Mouse (Mus musculus) MEL (cell line): ENCODE data around the gene Tmem170b. TPM values are rescaled to one million over a fixed set of nuclear protein-coding genes. Genes with fewer than 3 reads are reported as not detected.
"Not testable (repeated sequence)": the region's sequence is repeated elsewhere in the genome, so short reads cannot be mapped to it uniquely, and the experiment has no call there.

Experiments used
- DNase-seq: peaks from one replicate; pipeline ENCODE4 v3.0.0; 2011; ENCODE audit warnings: low read depth, low spot score
- H3K27ac ChIP-seq: 2 replicates; pipeline ENCODE4 v1.5.1; 2012; ENCODE audit warnings: low read depth, mild to moderate bottlenecking, control low read depth, low read length, moderate library complexity; ENCODE audit not compliant: control insufficient read depth
- H3K27me3 ChIP-seq, 2 experiments: fragments of 150-350 bp in 1 of 2; sonication (generic) in 1 of 2; 2 replicates each; pipeline ENCODE4 v1.6.1; 2012; ENCODE audit warnings: low read length in 2 of 2, mild to moderate bottlenecking in 2 of 2, improper control_type of control experiment in 1 of 2, moderate library complexity in 1 of 2; ENCODE audit not compliant: insufficient read depth in 2 of 2, control insufficient read depth in 1 of 2
- H3K36me3 ChIP-seq, 2 experiments: 2 replicates each; pipeline ENCODE4 v1.6.1; 2012 to 2014; ENCODE audit warnings: low read length in 2 of 2, improper control_type of control experiment in 1 of 2, inconsistent platforms in 1 of 2, mild to moderate bottlenecking in 1 of 2; ENCODE audit not compliant: insufficient read depth in 2 of 2, control insufficient read depth in 1 of 2
- H3K4me1 ChIP-seq, 2 experiments: fragments of 150-350 bp in 1 of 2; sonication (generic) in 1 of 2; 2 replicates each; pipeline ENCODE4 v1.6.1; 2012; ENCODE audit warnings: low read length in 2 of 2, improper control_type of control experiment in 1 of 2, mild to moderate bottlenecking in 1 of 2; ENCODE audit not compliant: insufficient read depth in 2 of 2, control insufficient read depth in 1 of 2
- H3K4me3 ChIP-seq, 2 experiments: fragments of 150-350 bp in 1 of 2; sonication (generic) in 1 of 2; 2 replicates each; pipeline ENCODE4 v1.5.1; 2012; ENCODE audit warnings: low read depth in 2 of 2, low read length in 2 of 2, mild to moderate bottlenecking in 2 of 2, moderate library complexity in 2 of 2, control low read depth in 1 of 2, improper control_type of control experiment in 1 of 2; ENCODE audit not compliant: control insufficient read depth in 1 of 2, insufficient read depth in 1 of 2
- H3K79me2 ChIP-seq: 2 replicates; pipeline ENCODE4 v1.6.1; 2012; ENCODE audit warnings: mild to moderate bottlenecking, low read length, moderate library complexity; ENCODE audit not compliant: control insufficient read depth, poor library complexity, insufficient read depth
- H3K9ac ChIP-seq: 2 replicates; pipeline ENCODE4 v1.6.1; 2012; ENCODE audit warnings: low read depth, mild to moderate bottlenecking, control low read depth, low read length, moderate library complexity; ENCODE audit not compliant: control insufficient read depth, poor library complexity, severe bottlenecking
- H3K9me3 ChIP-seq: fragments of 150-350 bp; sonication (generic); replicated peaks from 2 replicates; pipeline ENCODE4 v1.6.1; 2012; ENCODE audit warnings: mild to moderate bottlenecking, low read length, improper control_type of control experiment, moderate library complexity; ENCODE audit not compliant: insufficient read depth
- CHD1 ChIP-seq: IDR thresholded peaks from 2 replicates; pipeline ENCODE4 v1.6.1; 2012; ENCODE audit warnings: low read depth, mild to moderate bottlenecking, inconsistent platforms, low read length, improper control_type of control experiment
- CHD2 ChIP-seq: IDR thresholded peaks from 2 replicates; pipeline ENCODE4 v1.6.1; 2011; ENCODE audit warnings: low read length, improper control_type of control experiment
- CTCF ChIP-seq, 3 experiments: IDR thresholded peaks in 2 of 3; conservative IDR thresholded peaks in 1 of 3; 2 replicates each; pipeline ENCODE4 v1.5.1; 2011 to 2012; ENCODE audit warnings: low read length in 3 of 3, low read depth in 2 of 3, mild to moderate bottlenecking in 2 of 3, improper control_type of control experiment in 1 of 3, inconsistent platforms in 1 of 3, mixed read lengths in 1 of 3, moderate library complexity in 1 of 3; ENCODE audit not compliant: control insufficient read depth in 1 of 3, insufficient read depth in 1 of 3, poor library complexity in 1 of 3, severe bottlenecking in 1 of 3
- EP300 ChIP-seq, 2 experiments: IDR thresholded peaks; 2 replicates each; pipeline ENCODE4 v1.6.1; 2011; ENCODE audit warnings: improper control_type of control experiment in 2 of 2, low read length in 2 of 2, low read depth in 1 of 2, mild to moderate bottlenecking in 1 of 2
- KAT2A ChIP-seq: conservative IDR thresholded peaks from 2 replicates; pipeline ENCODE4 v1.6.1; 2012; ENCODE audit warnings: low read depth, low read length, improper control_type of control experiment, inconsistent platforms
- MAFK ChIP-seq: IDR thresholded peaks from 2 replicates; pipeline ENCODE4 v1.6.1; 2011; ENCODE audit warnings: low read depth, mild to moderate bottlenecking, low read length, improper control_type of control experiment, borderline replicate concordance
- MEF2A ChIP-seq: IDR thresholded peaks from 2 replicates; pipeline ENCODE4 v1.6.1; 2014; ENCODE audit warnings: low read depth, mild to moderate bottlenecking, inconsistent platforms, low read length, improper control_type of control experiment; ENCODE audit not compliant: poor library complexity, insufficient replicate concordance, severe bottlenecking; ENCODE audit errors: extremely low read depth
- MYB ChIP-seq: IDR thresholded peaks from 2 replicates; pipeline ENCODE4 v1.6.1; 2011; ENCODE audit warnings: mild to moderate bottlenecking, low read depth, low read length, improper control_type of control experiment
- NRF1 ChIP-seq: IDR thresholded peaks from 2 replicates; pipeline ENCODE4 v1.6.1; 2014; ENCODE audit warnings: low read depth, mild to moderate bottlenecking, inconsistent platforms, low read length, improper control_type of control experiment, moderate library complexity; ENCODE audit not compliant: poor library complexity, insufficient read depth, severe bottlenecking
- POLR2A ChIP-seq, 2 experiments: IDR thresholded peaks; 2 replicates each; pipeline ENCODE4 v1.6.1; 2011 to 2012; ENCODE audit warnings: low read length in 2 of 2, mild to moderate bottlenecking in 2 of 2, control low read depth in 1 of 2, improper control_type of control experiment in 1 of 2, low read depth in 1 of 2, moderate library complexity in 1 of 2; ENCODE audit not compliant: control insufficient read depth in 1 of 2, insufficient read depth in 1 of 2, poor library complexity in 1 of 2
- POLR2AphosphoS2 ChIP-seq: IDR thresholded peaks from 2 replicates; pipeline ENCODE4 v1.6.1; 2011; ENCODE audit warnings: low read length, improper control_type of control experiment
- POLR2AphosphoS5 ChIP-seq: IDR thresholded peaks from 2 replicates; pipeline ENCODE4 v1.6.1; 2012; ENCODE audit warnings: low read depth, borderline replicate concordance, mild to moderate bottlenecking, inconsistent platforms, low read length, moderate library complexity, mixed read lengths
- SIN3A ChIP-seq: IDR thresholded peaks from 2 replicates; pipeline ENCODE4 v1.6.1; 2012; ENCODE audit warnings: low read length, improper control_type of control experiment, inconsistent platforms
- SMC3 ChIP-seq: IDR thresholded peaks from 2 replicates; pipeline ENCODE4 v1.6.1; 2011; ENCODE audit warnings: low read depth, low read length, improper control_type of control experiment
- TBP ChIP-seq: IDR thresholded peaks from 2 replicates; pipeline ENCODE4 v1.8.0; 2011; ENCODE audit warnings: low read depth, low read length, improper control_type of control experiment
- USF1 ChIP-seq: IDR thresholded peaks from 2 replicates; pipeline ENCODE4 v1.6.1; 2014; ENCODE audit warnings: low read depth, mild to moderate bottlenecking, inconsistent platforms, low read length, improper control_type of control experiment, moderate library complexity
- ZC3H11A ChIP-seq: IDR thresholded peaks from 2 replicates; pipeline ENCODE4 v1.6.1; 2012; ENCODE audit warnings: low read depth, mild to moderate bottlenecking, inconsistent platforms, low read length, improper control_type of control experiment
- ZKSCAN1 ChIP-seq: IDR thresholded peaks from 2 replicates; pipeline ENCODE4 v1.6.1; 2012; ENCODE audit warnings: low read depth, mild to moderate bottlenecking, inconsistent platforms, low read length, improper control_type of control experiment, moderate library complexity
- ZNF384 ChIP-seq: IDR thresholded peaks from 2 replicates; pipeline ENCODE4 v1.6.1; 2012; ENCODE audit warnings: low read depth, mild to moderate bottlenecking, inconsistent platforms, low read length, improper control_type of control experiment
- polyA plus RNA-seq, 2 experiments: library from polyadenylated mRNA; stranded (reverse) in 1 of 2; unstranded in 1 of 2; fragments of >175 nt in 1 of 2; fragments of >200 nt in 1 of 2; gene quantifications; 2 replicates each; pipeline versions ENCODE4 v1.2.1 to v1.2.4; 2012; ENCODE audit warnings: low replicate concordance in 2 of 2, low read depth in 1 of 2; ENCODE audit not compliant: insufficient read length in 2 of 2, insufficient read depth in 1 of 2, missing spikeins in 1 of 2
- total RNA-seq: library from RNA; depleted of rRNA; stranded (reverse); fragments of 300-350 nt; gene quantifications from 2 replicates; pipeline ENCODE4 v1.2.3, GENCODE M21; 2012

Gene Tmem170b
- total and polyA plus RNA-seq, 3 experiments: 5.2 to 7.0 TPM; not detected in 1

GRCm38 (mm10) chr13:41670386-41671130, 64.9 kb downstream of the Tmem170b start:
- H3K27ac ChIP-seq: no peak overlapping the region
- no peak overlapping the region for H3K9ac ChIP-seq
- no peaks in the 10 kb centered on the region for H3K27me3 ChIP-seq
- TF ChIP-seq POLR2AphosphoS5: no peak
- no peak for TF ChIP-seq POLR2AphosphoS2
- no peak for TF ChIP-seq CHD1
- no peak for TF ChIP-seq ZC3H11A
- TF ChIP-seq MAFK: no peak
- no peak for TF ChIP-seq CHD2
- TF ChIP-seq NRF1: no peak
- TF ChIP-seq SMC3: no peak
- TF ChIP-seq SIN3A: no peak
- TF ChIP-seq MEF2A: no peak
- TF ChIP-seq CTCF (IDR thresholded peaks at IDR 0.05 in 2 of 3, conservative IDR thresholded peaks at IDR 0.05 in 1 of 3; ENCODE audit: control insufficient read depth in 1 of 3, insufficient read depth in 1 of 3, low read depth in 2 of 3, low read length in 3 of 3, poor library complexity in 1 of 3, severe bottlenecking in 1 of 3): no peak
- no peak for TF ChIP-seq ZNF384
- TF ChIP-seq KAT2A: no peak
- TF ChIP-seq USF1: no peak
- no peaks in the 10 kb centered on the region for H3K9me3 ChIP-seq
- H3K79me2 ChIP-seq: no peaks in the 10 kb centered on the region
- H3K36me3 ChIP-seq: no peaks in the 10 kb centered on the region
- DNase-seq: no peak
- H3K4me3 ChIP-seq: no peak overlapping the region
- H3K4me1 ChIP-seq: no peaks in the 10 kb centered on the region

- no peaks in the 10 kb centered on the region for H3K79me2 ChIP-seq
- H3K9ac ChIP-seq: no peak overlapping the region
- H3K4me3 ChIP-seq: no peak overlapping the region
- no peaks in the 10 kb centered on the region for H3K9me3 ChIP-seq
- no peak overlapping the region for H3K27ac ChIP-seq
- no peaks in the 10 kb centered on the region for H3K27me3 ChIP-seq
- DNase-seq: no peak
- TF ChIP-seq CHD1 (no peak), MYB (no peak), POLR2A (IDR thresholded peaks at IDR 0.05; ENCODE audit: control insufficient read depth in 1 of 2, insufficient read depth in 1 of 2, low read depth in 1 of 2, low read length in 2 of 2, poor library complexity in 1 of 2) (no peak), TBP (no peak), ZKSCAN1 (no peak), POLR2AphosphoS2 (no peak), EP300 (IDR thresholded peaks at IDR 0.05; ENCODE audit: low read depth in 1 of 2, low read length in 2 of 2) (no peak)
- no peaks in the 10 kb centered on the region for H3K36me3 ChIP-seq
- H3K4me1 ChIP-seq: no peaks in the 10 kb centered on the region
Observed at GRCm38 (mm10) chr13:41671136-41671705, 65.5 kb downstream of the Tmem170b start.

GRCm38 (mm10) chr13:41672904-41673303, 67.2 kb downstream of the Tmem170b start:
- H3K9me3 ChIP-seq, H3K36me3 ChIP-seq, DNase-seq, H3K4me3 ChIP-seq, H3K79me2 ChIP-seq, H3K27ac ChIP-seq, H3K4me1 ChIP-seq, H3K9ac ChIP-seq, H3K27me3 ChIP-seq: not testable (repeated sequence)
